Mouse (Mus musculus) NIH3T3 (cell line): ENCODE measurements around the gene Clec2h.
A peak's percentile ranks its signal among the peaks of the same experiment; 100 is the strongest.
"Not testable (repeated sequence)": the region's sequence is repeated elsewhere in the genome, so short reads cannot be mapped to it uniquely, and the experiment has no call there.

Source experiments
- DNase-seq: peaks from one replicate; pipeline ENCODE4 v3.0.0-alpha.2; 2012; ENCODE audit warnings: low read depth

Gene Clec2h

DNA sequence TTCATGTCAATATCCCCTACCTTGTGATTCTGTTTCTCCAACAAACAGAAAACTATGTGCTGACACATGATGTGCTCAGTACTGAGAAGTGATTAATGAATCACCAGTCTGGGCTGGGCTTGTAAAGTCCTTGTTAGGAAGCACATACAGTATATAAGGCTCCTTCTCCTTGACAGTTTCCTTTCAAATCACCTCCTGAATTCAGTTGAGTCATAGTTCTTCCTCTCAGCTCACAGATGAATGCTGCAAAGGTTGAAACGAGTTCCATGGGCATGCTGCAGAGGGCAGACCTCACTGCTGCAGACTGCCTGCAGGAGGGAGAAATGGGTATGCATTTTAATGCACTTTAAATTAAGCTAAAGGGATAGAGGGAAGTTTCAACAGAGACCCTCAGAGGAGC lies at the start of gene Clec2h:
Gene Clec2h, plus strand, starts transcription at position 180 of the 400 bp plus-strand sequence.
- peak; percentile 18 for DNase-seq

DNA sequence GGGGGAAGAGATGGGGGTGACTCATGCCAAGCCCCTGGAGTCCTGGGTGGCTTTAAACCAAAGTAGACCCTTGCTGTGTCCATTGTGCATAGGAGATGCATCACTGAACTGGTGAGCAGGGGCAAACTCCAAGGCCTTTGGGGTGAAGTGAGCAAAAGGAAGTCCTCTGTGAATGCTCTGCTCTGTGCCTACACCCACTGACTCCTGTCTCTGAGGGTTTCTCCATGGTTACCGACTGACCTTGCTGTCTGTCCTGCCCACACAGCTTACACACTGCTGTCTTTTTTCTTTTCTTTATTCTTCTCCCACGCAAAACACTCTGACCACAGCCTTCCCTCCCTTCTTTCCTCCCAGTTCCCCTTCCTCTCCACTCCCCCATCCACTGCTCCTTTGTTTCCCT lies 39.5 kb upstream of the Clec2h start:
- no peak for DNase-seq

DNA sequence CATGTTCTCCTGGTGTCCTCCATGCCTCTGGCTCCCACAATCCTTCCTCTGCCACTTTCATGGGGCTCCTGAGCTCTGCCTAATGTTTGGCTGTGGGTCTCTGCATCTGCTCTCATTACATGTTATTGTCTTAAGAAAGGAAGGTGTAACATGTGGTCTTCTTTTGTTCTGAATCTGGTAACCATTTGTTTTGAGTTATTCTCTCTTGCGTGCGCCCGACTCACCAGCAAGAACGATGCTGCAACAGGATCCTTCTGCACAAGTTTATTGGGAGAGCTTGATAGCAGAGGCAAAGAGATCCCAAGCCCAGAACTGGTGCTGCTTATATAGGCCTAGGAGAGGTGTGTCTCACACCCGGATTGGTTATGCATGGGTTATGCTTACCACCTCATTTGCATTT lies 38.8 kb upstream of the Clec2h start, which contains the start of gene Klrb1a:
Gene Klrb1a, minus strand, starts transcription at position 101 of the 400 bp plus-strand sequence.
- not testable (repeated sequence) for DNase-seq

DNA sequence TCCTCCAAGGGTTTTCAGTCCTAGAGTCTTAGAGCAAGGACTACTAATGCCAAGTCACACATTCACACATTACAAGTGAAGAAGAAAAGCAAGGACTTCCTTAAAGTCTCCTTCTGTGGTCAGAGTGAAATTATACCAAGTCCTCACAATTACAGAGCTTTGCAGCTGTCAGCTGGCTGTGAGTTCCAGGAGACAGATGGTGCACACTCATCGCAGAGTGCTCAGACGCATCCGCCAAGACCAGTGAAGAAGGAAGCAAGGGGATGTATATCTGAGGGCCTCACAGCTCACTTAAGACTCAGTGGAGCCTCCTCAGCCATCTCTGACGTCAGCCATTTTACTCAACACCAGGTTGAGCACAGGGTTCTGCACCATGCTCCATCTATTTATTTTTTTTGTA lies 37.8 kb upstream of the Clec2h start:
- DNase-seq, result no peak

DNA sequence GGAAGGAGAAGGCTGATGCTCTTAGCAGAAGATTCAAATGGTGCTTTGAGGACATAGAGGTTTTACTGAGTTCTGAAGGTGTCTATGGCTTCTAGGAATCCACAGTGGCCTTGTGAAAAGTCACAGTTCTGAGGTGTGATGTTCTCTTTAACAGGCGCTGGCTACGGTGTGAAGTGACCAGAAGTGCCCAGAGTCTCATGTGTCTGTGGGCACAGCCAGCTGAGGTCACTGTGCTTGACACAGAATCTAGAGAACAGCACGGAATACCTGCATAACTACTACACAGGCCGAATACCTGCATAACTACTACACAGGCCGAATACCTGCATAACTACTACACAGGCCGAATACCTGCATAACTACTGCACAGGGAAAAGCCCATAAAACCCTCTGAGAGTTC lies 36.9 kb upstream of the Clec2h start:
- not testable (repeated sequence) for DNase-seq

DNA sequence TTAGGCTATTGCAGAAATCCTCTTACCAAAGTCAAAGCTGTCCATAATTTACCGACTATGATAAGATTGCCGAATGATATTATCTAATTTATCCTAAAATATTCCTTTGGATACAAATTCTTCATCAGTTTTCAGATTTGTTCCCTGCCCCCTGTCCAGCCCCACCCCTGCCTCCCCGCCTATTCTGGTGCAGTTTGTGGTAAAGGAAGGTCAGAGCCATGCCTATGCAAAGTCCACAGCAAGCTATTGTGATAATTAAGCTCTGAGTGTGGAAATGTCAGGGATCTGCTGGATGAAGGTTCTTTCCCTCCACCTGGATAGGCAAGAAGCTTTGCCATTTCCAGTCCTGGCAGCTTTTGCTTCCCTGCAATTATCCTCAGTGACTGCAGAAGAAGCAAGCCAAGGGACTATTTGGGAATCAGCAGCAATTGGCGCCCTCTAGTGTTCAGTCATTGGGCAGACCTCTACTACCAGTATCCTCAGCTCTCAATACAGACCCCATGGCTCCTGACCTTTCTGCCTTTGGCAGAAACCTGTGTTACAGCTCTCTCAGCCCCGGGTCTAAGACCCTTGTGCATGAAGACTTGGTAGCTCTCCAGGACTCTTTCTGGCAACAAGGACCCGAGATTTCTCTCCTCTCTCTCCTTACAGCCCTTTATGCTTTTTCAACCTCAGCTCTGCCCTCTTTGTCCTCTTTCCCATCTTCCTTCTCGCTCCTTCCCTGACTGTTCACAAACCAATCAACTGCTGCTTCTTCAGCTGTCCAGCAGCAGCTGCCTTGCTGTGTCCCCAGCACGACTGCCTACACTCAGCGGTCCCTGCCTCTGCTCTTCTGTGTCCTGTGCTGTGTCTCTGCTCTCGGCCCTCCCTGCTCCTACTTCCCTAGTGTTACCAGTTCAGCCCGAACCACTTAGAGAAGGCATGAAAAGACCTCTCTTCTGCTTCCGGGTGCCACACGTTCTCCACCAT lies 32.1 kb upstream of the Clec2h start:
- peak; percentile 22 for DNase-seq

DNA sequence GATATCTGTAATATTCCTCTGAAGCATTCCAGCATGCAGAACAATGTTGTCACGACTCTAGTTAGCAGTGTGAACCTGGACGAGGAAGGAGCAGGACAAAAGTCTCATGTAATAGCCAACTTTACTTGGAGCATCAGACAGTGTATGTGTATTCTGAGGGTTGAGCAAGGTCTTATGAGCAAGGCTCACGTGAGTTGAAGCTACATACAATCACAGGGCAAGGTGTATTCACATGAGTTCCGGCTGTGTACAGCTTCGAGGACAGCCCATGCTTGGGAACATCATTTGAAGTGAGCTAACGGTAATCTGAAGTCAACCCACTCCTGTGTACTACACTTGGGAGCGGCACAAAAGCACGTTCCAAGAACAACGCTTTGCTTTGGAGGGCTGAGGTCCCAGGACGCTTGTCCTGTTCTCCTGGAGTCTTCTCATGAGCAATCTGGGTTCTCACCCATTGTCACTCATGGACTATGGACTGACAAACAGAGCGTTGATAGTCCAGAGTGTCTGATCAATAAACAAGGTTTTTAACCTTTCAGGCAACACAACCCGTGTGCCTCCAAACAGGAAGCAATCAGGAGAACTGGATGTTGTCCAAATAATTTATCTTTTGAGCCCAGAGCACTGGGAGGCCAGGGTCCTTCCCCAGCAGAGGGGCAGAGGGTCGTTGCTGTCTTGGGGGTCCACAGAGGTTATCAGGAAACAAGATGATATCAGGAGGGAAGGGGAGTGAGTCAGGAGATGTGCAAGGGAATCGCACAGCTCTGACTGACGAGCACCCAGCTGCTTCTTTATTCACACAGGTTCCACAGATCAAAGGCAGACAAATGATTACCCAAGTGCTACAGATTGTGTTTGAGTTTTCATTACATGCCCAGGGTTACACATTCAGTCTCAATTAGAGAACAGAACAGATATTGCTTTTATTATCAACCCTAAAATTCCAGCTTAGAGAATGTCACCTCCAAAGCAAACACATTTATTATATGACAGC lies 31.0 kb upstream of the Clec2h start:
- not testable (repeated sequence) for DNase-seq

DNA sequence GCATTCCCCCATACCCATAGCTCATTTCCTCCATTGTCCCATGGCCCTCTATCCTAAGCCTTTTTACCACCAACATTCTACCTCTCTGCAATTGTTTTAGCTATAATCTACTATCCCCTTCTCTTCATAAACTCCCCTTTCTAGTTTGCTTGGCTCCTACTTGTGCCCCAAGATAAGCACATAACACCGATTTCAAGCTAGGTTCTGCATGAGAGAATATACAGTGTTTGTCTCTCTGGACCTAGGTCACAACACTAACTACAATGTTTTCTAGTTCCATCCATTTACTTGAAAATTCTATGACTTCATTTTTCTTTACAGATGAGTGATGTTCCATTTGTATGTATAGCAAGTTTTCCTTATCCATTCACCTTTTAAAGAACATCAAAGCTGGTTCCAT lies 21.5 kb upstream of the Clec2h start:
- DNase-seq, result no peak

DNA sequence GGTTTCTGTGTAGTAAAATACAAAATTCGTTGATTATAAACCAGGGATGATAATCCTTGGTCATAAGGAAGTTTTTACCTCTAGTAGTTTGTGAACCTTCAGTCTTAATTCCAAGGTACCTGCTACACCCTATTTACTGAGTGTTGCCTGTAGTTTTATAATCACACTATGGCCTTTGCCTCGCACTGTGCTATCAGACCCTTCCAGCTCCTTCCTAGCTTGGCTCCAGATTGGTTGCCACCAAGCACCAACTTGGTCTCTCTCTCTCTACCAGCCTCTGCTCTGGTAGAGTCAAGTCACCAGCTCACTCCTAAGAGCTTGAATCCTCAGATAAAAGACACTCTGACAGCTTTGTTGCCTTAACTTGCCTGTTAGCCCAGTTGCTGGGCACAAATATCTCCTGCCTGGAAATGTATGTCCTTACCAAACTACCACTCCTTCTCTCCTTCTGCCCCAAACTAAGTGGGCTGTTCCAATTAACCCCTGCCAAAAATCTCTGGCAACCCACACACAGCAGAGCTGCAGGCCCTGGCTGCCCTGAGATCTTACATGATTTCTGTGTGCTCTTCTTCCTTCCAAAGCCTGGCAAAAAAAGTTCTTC lies 21.0 kb upstream of the Clec2h start:
- no peak for DNase-seq

DNA sequence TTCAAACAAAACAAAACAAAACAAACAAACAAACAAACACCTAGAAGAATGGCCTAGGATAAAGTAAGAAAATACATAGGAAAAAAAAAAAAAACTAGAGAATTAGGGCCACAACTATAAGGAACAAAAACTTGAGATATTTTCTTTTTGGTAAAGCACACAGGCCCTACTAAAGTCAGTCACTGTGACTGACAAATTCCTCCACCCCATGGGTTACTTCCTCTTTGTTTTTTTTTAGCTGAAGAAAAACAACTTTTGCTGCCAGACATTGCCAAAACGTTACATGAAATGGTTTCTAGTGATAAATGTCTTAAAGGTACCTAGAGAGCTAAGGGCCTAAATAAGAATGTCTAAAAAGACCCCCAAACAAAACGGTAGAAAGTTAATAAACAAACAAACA lies 18.2 kb upstream of the Clec2h start:
- no peak for DNase-seq

DNA sequence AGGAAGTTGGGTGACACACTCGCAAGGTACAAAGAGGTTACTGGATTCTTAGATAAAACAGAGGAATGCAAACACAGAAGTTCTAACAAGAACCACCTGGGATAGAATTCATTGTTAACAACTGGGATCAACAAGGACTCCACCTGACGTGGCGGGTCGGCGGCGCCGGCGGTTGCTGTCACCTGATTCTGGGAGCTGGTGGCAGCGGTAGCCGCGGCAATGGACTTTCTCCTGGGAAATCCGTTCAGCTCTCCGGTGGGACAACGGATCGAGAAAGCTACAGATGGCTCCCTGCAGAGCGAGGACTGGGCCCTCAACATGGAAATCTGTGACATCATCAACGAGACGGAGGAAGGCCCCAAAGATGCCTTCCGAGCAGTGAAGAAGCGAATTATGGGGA lies 17.5 kb upstream of the Clec2h start:
- DNase-seq, result not testable (repeated sequence)

DNA sequence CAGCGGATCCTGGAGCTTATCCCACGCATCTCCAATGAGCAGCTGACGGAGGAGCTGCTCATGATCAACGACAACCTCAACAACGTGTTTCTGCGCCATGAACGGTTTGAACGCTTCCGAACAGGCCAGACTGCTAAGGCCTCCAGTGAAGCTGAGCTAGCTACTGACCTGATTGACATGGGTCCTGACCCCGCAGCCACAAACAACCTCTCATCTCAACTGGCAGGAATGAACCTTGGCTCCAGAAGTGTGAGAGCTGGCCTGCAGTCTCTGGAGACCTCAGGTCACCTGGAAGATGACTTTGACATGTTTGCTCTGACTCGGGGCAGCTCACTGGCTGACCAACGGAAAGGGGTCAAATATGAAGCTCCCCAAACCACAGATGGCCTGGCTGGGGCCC lies 16.5 kb upstream of the Clec2h start:
- not testable (repeated sequence) for DNase-seq

DNA sequence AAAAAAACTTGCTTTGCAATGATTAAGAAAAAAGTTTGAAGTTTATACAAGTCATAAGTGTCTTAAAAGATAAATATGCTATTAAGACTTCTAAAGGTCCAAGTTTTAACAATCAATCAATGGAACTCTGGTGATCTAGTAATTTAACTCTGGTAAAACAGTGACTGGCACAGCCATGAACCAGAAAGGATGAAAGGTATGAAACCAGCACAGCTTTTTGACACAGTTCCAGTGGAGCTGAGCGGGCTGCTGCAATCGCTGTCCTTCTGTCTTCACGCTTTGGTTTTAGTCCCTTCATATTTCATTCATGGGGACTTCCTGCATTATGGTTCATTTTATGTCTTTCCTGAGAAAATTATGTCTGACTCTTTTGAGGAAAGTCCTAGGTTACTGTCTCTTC lies 12.5 kb upstream of the Clec2h start:
- DNase-seq, result no peak

DNA sequence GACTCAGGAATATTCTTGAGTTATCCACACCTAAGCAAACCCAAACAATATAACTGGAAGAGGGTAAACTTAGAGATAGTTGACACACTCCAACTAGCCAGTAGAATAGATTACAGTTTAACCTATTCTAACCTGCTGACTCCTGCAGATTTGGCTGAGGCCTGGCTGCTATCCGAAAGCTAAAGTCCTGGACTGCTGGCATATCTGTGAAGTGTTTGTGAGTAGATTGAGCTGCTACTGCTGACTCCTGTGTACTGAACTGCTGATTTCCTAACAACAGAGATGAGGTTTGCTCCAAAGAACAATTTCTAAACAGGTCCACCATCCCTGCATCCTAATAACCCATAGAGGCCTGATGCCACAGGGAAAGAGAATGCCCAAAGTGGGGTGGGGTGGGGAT lies 12.0 kb upstream of the Clec2h start:
- DNase-seq, result no peak

DNA sequence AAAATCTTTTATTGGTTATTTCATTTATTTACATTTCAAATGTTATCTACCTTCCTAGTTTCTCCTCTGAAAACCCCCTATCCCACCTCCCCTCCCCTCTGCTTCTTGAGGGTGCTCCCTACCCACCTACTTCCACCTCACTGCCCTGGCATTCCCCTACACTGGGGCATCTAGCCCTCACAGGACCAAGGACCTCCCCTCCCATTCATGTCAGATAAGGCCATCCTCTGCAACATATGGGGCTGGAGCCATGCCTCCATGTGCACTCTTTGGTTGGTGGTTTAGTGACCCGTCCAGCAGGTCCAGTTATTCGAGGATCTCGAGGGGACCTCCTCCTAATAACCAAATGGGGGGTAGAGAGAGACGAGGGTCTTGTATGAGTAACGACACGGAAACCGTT lies 11.4 kb upstream of the Clec2h start:
- DNase-seq, result not testable (repeated sequence)

DNA sequence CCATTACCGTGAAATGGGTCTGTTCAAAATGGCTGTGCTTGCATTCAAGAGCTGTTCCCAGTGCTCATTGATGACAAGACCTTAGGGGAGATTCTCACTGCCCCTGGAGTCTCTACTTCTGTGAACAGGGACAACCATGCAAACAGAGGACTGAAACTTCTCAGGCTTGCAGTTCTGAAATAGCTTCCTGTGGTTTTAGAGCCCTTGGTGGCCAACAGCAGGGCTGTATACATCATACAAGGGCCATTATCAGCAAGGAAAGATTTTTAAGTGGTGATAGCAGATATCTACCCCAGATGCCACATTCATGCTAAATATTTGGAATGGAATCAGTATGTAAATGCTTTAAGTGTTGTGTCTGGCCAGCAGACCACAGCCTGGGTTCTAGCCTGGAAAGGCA lies 9.2 kb upstream of the Clec2h start:
- DNase-seq, result no peak

DNA sequence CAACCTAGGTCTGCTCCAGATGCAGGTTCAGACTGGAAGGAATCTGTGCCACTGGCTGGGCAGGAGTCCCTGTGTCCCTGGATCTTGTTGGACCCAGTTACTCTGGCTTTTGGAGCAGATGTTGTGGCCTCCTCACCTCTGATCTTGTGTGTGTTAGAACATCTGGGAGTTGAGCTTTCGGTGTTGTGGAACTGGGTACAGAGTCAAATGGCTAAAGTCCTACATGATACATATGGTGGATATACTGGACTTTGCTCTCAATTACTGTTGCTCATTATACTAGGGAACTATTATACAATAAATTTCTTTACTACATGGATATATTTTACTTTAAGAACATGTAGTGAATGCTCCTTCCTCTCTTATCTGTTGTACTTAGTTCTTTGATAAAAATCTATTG lies 936 bp upstream of the Clec2h start:
- no peak for DNase-seq

DNA sequence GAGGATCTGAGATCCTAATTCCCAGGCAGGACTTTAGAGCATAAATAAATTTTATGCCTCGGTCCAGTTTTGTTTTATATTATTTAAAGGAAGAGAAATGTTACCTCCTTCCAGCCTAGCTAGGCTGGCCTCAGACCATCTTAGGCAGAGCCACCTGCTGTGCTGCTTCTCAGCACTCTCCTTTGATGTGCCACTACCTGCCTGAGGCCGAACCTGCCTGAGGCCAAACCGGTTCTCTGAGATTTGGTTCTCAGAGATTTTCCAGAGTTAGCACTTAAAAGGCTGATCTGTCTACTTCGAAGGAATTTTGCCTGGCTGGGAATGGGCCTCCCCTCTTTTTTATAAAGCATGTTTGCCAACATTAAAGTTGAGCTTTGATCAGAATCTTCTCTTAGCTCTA lies 7.8 kb downstream of the Clec2h start:
- DNase-seq, result no peak

DNA sequence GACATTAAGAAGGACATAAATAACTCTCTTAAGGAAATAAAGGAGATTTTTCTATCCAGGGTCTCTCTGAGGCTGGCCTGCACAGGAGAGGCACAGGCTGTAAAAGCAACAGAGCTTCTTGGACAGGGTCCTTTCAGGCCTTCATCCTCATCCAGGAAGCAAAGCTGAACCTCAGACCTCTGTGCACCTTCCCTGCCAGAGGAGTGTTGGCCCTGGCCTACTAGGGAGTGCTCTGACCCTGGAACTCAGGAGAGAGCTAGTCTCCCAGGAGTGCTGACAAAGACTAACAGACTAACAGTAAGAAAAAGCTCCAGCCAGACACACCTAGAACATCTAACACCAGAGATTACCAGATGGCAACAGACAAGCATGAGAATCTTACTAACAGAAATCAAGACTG lies 17.4 kb downstream of the Clec2h start:
- no peak for DNase-seq

DNA sequence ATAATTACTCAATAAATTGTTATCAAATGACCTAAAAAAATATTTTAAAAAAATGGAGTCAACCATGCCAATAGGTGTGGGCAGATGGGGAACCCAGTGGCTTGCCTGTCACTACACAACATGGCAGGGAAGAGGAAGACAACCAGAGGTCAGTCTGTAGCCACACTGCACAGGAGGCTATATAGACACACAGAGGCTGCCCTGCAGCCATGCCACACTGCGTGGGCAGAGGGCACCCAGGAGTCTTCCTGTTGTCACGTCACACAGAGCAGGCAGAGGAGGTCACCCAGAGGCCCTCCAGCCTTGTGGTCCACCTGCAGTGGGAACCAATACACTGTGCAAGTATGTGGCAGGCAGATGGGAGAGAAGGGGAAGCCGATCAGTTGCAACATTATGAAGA lies 39.5 kb downstream of the Clec2h start:
- no peak for DNase-seq

DNA sequence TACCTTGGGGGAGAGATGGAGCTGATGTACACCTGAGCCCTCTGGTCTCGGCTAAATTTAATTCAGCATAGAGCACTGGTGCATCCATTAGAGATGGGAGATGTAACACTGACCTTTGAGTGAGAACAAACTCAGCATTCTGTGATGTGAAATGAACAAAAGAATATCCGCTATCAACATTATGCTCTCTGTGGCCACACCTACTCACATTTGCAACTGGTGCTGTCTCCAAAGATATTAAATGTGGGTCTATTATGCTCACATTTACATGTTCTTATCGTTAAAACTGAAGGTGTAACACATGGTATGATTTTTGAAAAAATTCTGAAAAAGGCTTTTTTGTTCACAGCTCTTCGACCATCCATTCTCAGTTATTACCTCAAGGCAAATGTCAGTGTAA lies 60.8 kb downstream of the Clec2h start, which contains the start of gene Klrb1:
Gene Klrb1, minus strand, starts transcription at position 101 of the 400 bp plus-strand sequence.
- no peak for DNase-seq
